Mouse (Mus musculus) embryonic facial prominence, embryonic 14.5 days (tissue): Measurements from ENCODE around the gene Gemin6. TPM values are rescaled to one million over a fixed set of nuclear protein-coding genes. Genes with fewer than 3 reads are reported as not detected.
A peak's percentile ranks its signal among the peaks of the same experiment; 100 is the strongest.
"Not testable (repeated sequence)": the region's sequence is repeated elsewhere in the genome, so short reads cannot be mapped to it uniquely, and the experiment has no call there.

ENCODE experiments used
- ATAC-seq: fragments of 200-750 bp; cut with Nextera tagmentation; 2 replicates; pipeline ENCODE4 v1.8.0; 2017; ENCODE audit warnings: low read depth, moderate number of reproducible peaks, moderate TSS enrichment
- DNase-seq: peaks from one replicate; pipeline ENCODE4 v3.0.0-alpha.2; 2015; ENCODE audit warnings: low spot score
- H3K27ac ChIP-seq: fragments of 300-500 bp; sonication (generic); replicated peaks from 2 replicates; pipeline ENCODE4 v1.5.1; 2014; ENCODE audit warnings: low read depth, mild to moderate bottlenecking, low read length, moderate library complexity
- H3K27me3 ChIP-seq: fragments of 300-500 bp; sonication (generic); replicated peaks from 2 replicates; pipeline ENCODE4 v1.6.1; 2014; ENCODE audit warnings: low read length; ENCODE audit not compliant: control insufficient read depth, insufficient read depth
- H3K36me3 ChIP-seq: fragments of 300-500 bp; sonication (generic); 2 replicates; pipeline ENCODE4 v1.6.1; 2014; ENCODE audit warnings: low read length, mixed read lengths; ENCODE audit not compliant: control insufficient read depth, insufficient read depth
- H3K4me1 ChIP-seq: fragments of 300-500 bp; sonication (generic); 2 replicates; pipeline ENCODE4 v1.6.1; 2014; ENCODE audit warnings: antibody characterized with exemption, low read length; ENCODE audit not compliant: control insufficient read depth, insufficient read depth
- H3K4me2 ChIP-seq: fragments of 300-500 bp; sonication (generic); 2 replicates; pipeline ENCODE4 v1.6.1; 2014; ENCODE audit warnings: low read depth, mild to moderate bottlenecking, low read length, moderate library complexity, mixed read lengths
- H3K4me3 ChIP-seq: fragments of 300-500 bp; sonication (generic); 2 replicates; pipeline ENCODE4 v1.5.1; 2014; ENCODE audit warnings: low read depth, mild to moderate bottlenecking, low read length
- H3K9ac ChIP-seq: fragments of 300-500 bp; sonication (generic); 2 replicates; pipeline ENCODE4 v1.6.1; 2014; ENCODE audit warnings: low read depth, mild to moderate bottlenecking, low read length, moderate library complexity, mixed read lengths
- H3K9me3 ChIP-seq: fragments of 300-500 bp; sonication (generic); 2 replicates; pipeline ENCODE4 v1.6.1; 2016; ENCODE audit warnings: low read length; ENCODE audit not compliant: control insufficient read depth
- WGBS: fragments of 180-500 bp; shearing (Covaris S2); extraction: QIAGEN DNeasy Blood & Tissue Kit; methylation state at CpG from one replicate; pipeline ENCODE4 v1.1.7; 2014; 5-methylcytosine and 5-hydroxymethylcytosine counted together
- polyA plus RNA-seq: library from polyadenylated mRNA; unstranded; fragments of >200 nt; fragmentation: Nextera tagmentation; extraction: Ambion mirVana; gene quantifications from 2 replicates; pipeline ENCODE4 v1.2.1, GENCODE M21; 2014

Gene Gemin6
- polyA plus RNA-seq, result 33.1 and 34.5 TPM in 2 replicates

DNA sequence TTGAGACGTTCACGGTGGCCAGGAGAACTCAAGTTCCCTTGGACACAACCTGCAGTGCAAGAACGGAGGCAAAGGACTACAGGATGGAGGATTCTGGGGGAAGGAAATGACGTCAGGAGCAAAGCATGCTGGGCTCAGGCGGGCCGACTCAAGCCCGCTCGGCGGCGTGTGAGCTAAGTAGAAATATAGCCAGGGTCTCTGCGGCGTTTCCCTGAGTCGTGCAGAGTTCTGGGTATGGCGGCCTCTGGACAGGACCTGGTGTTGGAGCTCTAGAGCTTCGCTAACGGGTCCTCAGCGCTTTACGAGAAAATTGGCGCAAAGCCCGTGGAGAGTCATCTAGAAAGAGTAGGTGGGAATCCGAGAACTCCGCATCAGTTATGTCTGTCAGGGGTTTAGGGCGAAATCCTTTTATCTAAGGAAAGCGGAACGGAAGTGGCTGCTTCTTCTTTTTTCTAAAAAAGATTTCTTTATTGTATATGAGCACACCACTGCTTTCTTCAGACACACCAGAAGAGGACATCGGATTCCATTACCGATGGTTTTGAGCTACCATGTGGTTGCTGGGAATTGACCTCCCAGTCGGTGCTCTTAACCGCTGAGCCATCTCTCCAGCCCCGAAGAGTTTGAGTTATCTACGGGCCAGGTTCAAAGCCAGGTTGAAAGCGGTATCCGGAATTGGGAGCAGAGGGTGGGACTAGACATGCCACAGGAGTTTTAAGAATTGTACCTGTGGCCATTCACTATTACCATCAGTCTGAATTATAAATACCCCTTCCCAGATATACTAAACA, at the start of gene Gemin6:
TSS of gene Gemin6 (plus strand) at position 116 of the 791 bp plus-strand sequence.
- DNase-seq, result peak; percentile 97
- H3K4me2 ChIP-seq, result peak within 1 kb of the TSS; percentile 79
- H3K36me3 ChIP-seq, result 0 out of 2 replicates have a peak, but pooled peaks cover 12% of the 10 kb centered on the region
- peak within 1 kb of the TSS; percentile 50 for H3K4me3 ChIP-seq
- H3K27me3 ChIP-seq, result no peaks in the 10 kb centered on the region
- H3K27ac ChIP-seq, result peak within 1 kb of the TSS; percentile 89
- under 1% methylated on average over 33 of the region's 33 CpGs for WGBS
- H3K9ac ChIP-seq, result peak within 1 kb of the TSS; percentile 75
- H3K4me1 ChIP-seq, result 0 out of 2 replicates have a peak, but pooled peaks cover 4% of the 10 kb centered on the region
- peak; percentile 98 for ATAC-seq
- no peaks in the 10 kb centered on the region for H3K9me3 ChIP-seq

DNA sequence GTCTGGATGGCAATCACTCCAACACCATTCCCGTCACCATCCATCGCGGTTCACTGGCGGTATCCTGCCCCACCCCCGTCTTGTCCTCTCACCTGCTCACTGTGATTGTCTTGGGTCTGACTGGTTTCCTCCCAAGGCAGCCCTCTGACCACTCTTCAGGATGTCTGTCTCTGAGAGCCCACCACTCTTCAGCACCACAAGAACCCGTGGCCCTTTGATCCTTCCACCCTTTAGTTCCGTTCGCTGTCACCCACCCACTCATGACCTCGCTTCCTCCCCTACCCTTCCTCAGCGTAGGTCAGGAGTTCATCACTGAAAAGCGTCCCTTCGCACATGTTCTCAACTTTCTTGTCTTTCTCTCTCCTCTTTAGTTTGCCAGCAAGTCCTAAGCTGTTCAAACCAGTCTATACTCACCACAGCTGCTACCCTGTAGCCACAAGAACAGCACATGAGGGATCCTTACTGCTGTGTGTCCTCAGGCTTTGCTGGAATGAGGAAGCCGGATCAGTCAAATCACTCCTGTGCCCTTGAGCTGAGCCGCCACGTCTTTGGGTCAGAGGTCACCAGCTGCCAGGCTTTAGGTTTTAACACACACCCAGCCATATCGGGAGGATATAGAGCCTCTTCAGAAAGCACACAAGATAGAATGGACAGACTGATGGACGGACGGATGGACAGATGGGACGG, 49.4 kb upstream of the Gemin6 start:
- Histone ChIP-seq H3K9ac (no peak overlapping the region), H3K36me3 (no peaks in the 10 kb centered on the region), H3K9me3 (no peaks in the 10 kb centered on the region), H3K4me3 (no peak overlapping the region), H3K27ac (no peak overlapping the region), H3K27me3 (no peaks in the 10 kb centered on the region), H3K4me2 (no peak overlapping the region), H3K4me1 (no peaks in the 10 kb centered on the region)
- 73% methylated on average over 19 of the region's 19 CpGs for WGBS
- ATAC-seq (no peak), DNase-seq (no peak)

DNA sequence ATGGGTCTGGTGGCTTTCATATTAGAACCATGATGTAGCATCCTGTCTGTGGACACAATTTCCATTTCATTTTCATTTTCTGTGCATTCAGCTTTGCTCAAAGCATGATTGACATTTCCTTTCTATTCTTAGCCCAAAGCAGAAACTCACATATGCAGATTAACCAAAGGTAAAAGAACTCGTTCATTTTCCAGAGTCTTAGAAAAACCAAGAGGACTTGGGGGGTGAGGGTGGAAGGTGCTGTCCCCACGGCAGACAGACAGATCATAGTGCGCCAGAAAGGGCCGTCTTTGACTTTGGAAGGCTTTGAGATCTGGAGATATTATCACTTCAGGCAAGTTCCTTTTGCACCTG, 48.9 kb upstream of the Gemin6 start:
- H3K36me3 ChIP-seq, result no peaks in the 10 kb centered on the region
- ATAC-seq (no peak), DNase-seq (no peak)
- no peaks in the 10 kb centered on the region for H3K4me1 ChIP-seq
- no peak overlapping the region for H3K9ac ChIP-seq
- H3K4me2 ChIP-seq, result no peak overlapping the region
- no peaks in the 10 kb centered on the region for H3K9me3 ChIP-seq
- H3K27me3 ChIP-seq, result no peaks in the 10 kb centered on the region
- H3K4me3 ChIP-seq, result no peak overlapping the region
- WGBS, result 66% methylated on average over 4 of the region's 4 CpGs
- no peak overlapping the region for H3K27ac ChIP-seq

DNA sequence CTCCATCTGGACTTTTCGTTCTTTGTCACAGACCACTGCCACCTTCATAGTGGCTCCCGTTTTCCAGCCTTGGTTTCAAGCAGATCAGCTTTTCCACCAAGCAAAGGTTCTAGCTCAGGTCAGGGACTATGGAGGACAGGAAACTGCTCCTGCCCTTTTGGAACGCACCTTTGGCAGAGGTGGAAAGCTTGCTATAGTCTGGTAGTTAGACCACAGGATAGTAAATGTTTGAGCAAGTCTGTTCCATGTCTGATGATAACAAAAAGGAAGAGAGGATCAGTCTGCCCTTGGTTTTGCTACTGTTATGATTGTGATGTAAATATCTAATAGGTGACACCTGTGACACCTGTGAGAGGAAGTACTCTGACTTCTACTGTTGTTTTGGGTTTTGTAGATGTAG, 48.3 kb upstream of the Gemin6 start:
- no peaks in the 10 kb centered on the region for H3K27me3 ChIP-seq
- H3K27ac ChIP-seq, result no peak overlapping the region
- no peaks in the 10 kb centered on the region for H3K4me1 ChIP-seq
- DNase-seq (no peak), ATAC-seq (no peak)
- H3K4me2 ChIP-seq, result no peak overlapping the region
- H3K9me3 ChIP-seq, result no peaks in the 10 kb centered on the region
- H3K36me3 ChIP-seq, result no peaks in the 10 kb centered on the region
- H3K4me3 ChIP-seq, result no peak overlapping the region
- 95% methylated on average over 3 of the region's 3 CpGs for WGBS
- H3K9ac ChIP-seq, result no peak overlapping the region

DNA sequence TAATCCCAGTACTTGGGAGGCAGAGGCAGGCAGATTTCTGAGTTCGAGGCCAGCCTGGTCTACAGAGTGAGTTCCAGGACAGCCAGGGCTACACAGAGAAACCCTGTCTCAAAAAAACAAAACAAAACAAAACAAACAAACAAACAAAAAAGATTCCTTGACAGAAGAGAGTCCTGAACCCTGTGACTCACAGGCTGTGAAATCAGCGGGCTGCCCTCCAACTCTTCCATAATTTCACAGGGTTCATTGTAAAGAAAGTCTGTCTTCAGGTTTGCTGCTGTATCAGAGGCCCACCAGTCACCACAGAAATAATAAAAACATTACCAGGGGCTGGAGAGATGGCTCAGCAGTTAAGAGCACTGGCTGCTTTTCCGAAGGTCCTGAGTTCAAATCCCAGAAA, 45.4 kb upstream of the Gemin6 start:
- H3K27ac ChIP-seq, H3K9me3 ChIP-seq: not testable (repeated sequence)

DNA sequence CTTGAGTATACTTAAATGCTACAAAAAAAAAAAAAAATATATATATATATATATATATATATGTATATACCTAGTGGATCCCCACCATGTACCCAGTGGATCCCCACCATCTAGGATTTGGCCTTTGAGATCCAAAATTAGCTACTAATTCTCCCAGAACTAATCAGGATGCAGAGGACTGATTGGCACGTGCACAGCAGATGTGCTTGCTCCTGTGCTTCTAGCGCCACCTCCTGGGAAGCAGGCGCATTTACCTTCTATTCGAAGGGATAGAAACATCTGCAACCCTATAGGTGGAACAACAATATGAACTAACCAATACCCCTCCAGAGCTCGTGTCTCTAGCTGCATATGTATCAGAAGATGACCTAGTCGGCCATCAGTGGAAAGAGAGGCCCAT, 44.3 kb upstream of the Gemin6 start:
- Histone ChIP-seq H3K4me1 (no peaks in the 10 kb centered on the region), H3K4me3 (no peak overlapping the region), H3K27me3 (no peaks in the 10 kb centered on the region), H3K9me3 (no peaks in the 10 kb centered on the region), H3K4me2 (no peak overlapping the region), H3K36me3 (no peaks in the 10 kb centered on the region), H3K27ac (no peak overlapping the region), H3K9ac (no peak overlapping the region)
- WGBS, result 0% methylated on average over 6 of the region's 6 CpGs
- ATAC-seq (peak; percentile 78), DNase-seq (peak; percentile 87)

More for the DNA sequence above, 45.4 kb upstream of the Gemin6 start:
- DNase-seq, H3K36me3 ChIP-seq, H3K4me3 ChIP-seq, H3K4me1 ChIP-seq, ATAC-seq, H3K9ac ChIP-seq, H3K4me2 ChIP-seq, H3K27me3 ChIP-seq: not testable (repeated sequence)
- WGBS, result 95% methylated on average over 3 of the region's 3 CpGs

DNA sequence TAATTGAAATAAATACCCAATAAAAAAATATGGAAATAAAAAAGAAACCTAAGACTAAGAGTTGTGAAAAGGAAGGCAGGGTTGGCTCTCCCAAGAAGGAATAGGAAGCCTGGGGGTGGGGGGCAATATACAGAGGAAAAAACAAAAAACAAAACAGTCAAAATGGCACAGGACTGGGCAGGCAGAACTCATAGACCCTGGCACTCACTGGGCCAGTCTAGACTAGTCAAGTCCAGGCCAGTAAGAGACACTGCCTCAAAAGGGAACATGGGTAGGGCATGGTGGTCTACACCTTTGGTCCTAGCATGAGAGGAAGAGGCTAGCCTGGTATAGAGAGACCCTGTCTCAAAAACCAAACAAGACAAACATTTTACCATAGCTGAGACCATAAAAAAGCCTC, 43.8 kb upstream of the Gemin6 start:
- H3K9ac ChIP-seq, result no peak overlapping the region
- no peak overlapping the region for H3K4me2 ChIP-seq
- no peak overlapping the region for H3K27ac ChIP-seq
- no peaks in the 10 kb centered on the region for H3K9me3 ChIP-seq
- no peak overlapping the region for H3K4me3 ChIP-seq
- H3K36me3 ChIP-seq, result no peaks in the 10 kb centered on the region
- H3K27me3 ChIP-seq, result no peaks in the 10 kb centered on the region
- DNase-seq, result no peak
- ATAC-seq, result peak; percentile 38; the same call in 1 of the 2 replicates
- H3K4me1 ChIP-seq, result no peaks in the 10 kb centered on the region

DNA sequence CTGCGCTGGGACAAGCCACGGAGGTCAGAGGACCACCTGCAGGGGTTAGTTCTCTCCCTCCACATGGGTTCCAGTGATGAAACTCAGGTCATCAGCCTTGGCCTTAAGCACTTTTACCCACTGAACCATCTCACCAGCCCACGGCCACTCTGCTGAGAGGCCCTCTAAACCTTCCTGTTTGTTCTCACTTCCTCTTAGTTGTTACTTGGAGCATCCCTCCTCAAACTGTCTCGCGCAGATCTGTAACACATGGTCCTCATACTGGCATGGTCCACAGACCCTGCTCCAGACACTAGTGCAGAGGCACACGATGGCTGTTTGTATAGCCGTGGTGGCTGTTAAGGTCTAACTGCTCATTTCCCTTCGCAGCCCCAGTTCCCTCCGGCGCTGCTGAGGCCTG, 40.6 kb upstream of the Gemin6 start:
- Histone ChIP-seq H3K4me3 (no peak overlapping the region), H3K36me3 (no peaks in the 10 kb centered on the region), H3K9me3 (no peaks in the 10 kb centered on the region), H3K9ac (no peak overlapping the region), H3K27ac (no peak overlapping the region), H3K4me1 (no peaks in the 10 kb centered on the region), H3K27me3 (no peaks in the 10 kb centered on the region), H3K4me2 (no peak overlapping the region)
- WGBS, result 77% methylated on average over 10 of the region's 10 CpGs
- ATAC-seq (no peak), DNase-seq (no peak)
